Mouse (Mus musculus) lung, postnatal 10 days (tissue): ENCODE measurements around the gene Srp68.

ENCODE experiments used
- DNase-seq: peaks from one replicate; pipeline ENCODE4 v3.0.0; 2021

The Srp68 gene

GRCm38 (mm10) chr11:116203150-116203549, 70.9 kb downstream of the Srp68 start:
- no peak for DNase-seq

GRCm38 (mm10) chr11:116201151-116201550, 72.9 kb downstream of the Srp68 start:
- no peak for DNase-seq

- DNase-seq, result peak; percentile 98
Measured at GRCm38 (mm10) chr11:116198639-116199531, 75.1 kb downstream of the Srp68 start, which contains the start of the genes Ten1 and Acox1. TSS of gene Ten1 (plus strand) at chr11:116198855. TSS of gene Acox1 (minus strand) at chr11:116199045.

DNA sequence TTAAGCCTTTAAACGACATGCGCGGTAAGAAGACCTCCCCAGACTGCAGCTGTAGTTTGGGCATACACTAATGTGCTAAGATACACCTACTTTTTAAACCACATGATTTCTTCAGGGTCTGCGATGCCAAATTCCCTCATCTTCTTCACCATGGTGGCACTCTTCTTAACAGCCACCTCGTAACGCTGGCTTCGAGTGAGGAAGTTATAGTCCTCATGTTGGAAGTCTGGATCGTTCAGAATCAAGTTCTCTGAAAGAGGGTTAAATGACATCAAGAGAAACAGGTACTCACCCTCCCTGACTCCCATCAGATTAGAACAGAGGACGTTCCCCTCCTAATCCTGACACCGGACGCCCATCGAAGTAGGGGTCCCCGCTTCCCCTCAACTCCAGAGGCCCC, 75.9 kb downstream of the Srp68 start:
- DNase-seq, result no peak

- no peak for DNase-seq
Measured at GRCm38 (mm10) chr11:116197584-116197906, 76.5 kb downstream of the Srp68 start.

GRCm38 (mm10) chr11:116196866-116197583, 77.0 kb downstream of the Srp68 start:
- DNase-seq, result no peak

DNA sequence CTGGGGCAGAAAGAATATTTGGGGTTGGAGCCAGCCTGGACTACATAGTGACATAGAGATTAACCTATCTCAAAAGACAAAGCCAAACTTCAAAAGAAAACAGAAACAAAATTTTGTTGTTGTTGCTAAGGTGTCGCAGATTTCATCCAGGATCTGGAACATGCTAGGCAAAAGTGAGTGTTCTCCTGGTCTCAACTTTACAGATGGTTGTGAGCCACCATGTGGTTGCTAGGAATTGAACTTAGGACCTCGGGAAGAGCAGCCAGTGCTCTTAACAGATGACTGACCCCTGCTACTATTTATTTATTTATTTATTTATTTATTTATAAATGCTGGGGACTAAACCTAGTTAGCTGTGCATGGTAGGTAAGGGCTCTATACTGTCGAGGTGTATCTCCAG, 77.7 kb downstream of the Srp68 start:
- no peak for DNase-seq

GRCm38 (mm10) chr11:116195252-116195651, 78.8 kb downstream of the Srp68 start:
- no peak for DNase-seq
